Mouse (Mus musculus) cerebellum, adult 9-11 months (tissue): ENCODE data around the gene Mtcl1.

ENCODE experiments used
- DNase-seq: peaks from one replicate; pipeline ENCODE4 v3.0.0; 2022

The Mtcl1 gene

GRCm38 (mm10) chr17:66405601-66406000, 43.9 kb downstream of the Mtcl1 start:
- DNase-seq: no peak

GRCm38 (mm10) chr17:66404883-66405590, 44.5 kb downstream of the Mtcl1 start:
- DNase-seq: peak; percentile 66

- DNase-seq: no peak
Observed at GRCm38 (mm10) chr17:66402791-66403470, 46.6 kb downstream of the Mtcl1 start.

GRCm38 (mm10) chr17:66401596-66402265, 47.8 kb downstream of the Mtcl1 start:
- DNase-seq: peak; percentile 93

GRCm38 (mm10) chr17:66399780-66400179, 49.8 kb downstream of the Mtcl1 start:
- no peak for DNase-seq

- DNase-seq: peak; percentile 54
Observed at GRCm38 (mm10) chr17:66394571-66394970, 55.0 kb downstream of the Mtcl1 start.

GRCm38 (mm10) chr17:66388307-66388706, 61.2 kb downstream of the Mtcl1 start:
- DNase-seq: no peak

GRCm38 (mm10) chr17:66381338-66381737, 68.2 kb downstream of the Mtcl1 start:
- no peak for DNase-seq

- DNase-seq: peak; percentile 87
Observed at GRCm38 (mm10) chr17:66379900-66380857, 69.4 kb downstream of the Mtcl1 start.

GRCm38 (mm10) chr17:66379308-66379707, 70.2 kb downstream of the Mtcl1 start:
- DNase-seq: no peak

- no peak for DNase-seq
Observed at GRCm38 (mm10) chr17:66378127-66378526, 71.4 kb downstream of the Mtcl1 start.

- DNase-seq: peak; percentile 80
Observed at GRCm38 (mm10) chr17:66374633-66375272, 74.8 kb downstream of the Mtcl1 start.

GRCm38 (mm10) chr17:66370867-66371266, 78.7 kb downstream of the Mtcl1 start:
- no peak for DNase-seq

GRCm38 (mm10) chr17:66369777-66370176, 79.8 kb downstream of the Mtcl1 start:
- no peak for DNase-seq

GRCm38 (mm10) chr17:66368127-66368526, 81.4 kb downstream of the Mtcl1 start:
- peak; percentile 69 for DNase-seq

GRCm38 (mm10) chr17:66365664-66366063, 83.9 kb downstream of the Mtcl1 start:
- no peak for DNase-seq

GRCm38 (mm10) chr17:66365293-66365642, 84.3 kb downstream of the Mtcl1 start:
- DNase-seq: no peak

GRCm38 (mm10) chr17:66364525-66365292, 84.8 kb downstream of the Mtcl1 start:
- DNase-seq: no peak

GRCm38 (mm10) chr17:66363852-66364524, 85.6 kb downstream of the Mtcl1 start:
- DNase-seq: peak; percentile 25

GRCm38 (mm10) chr17:66362287-66363016, 87.1 kb downstream of the Mtcl1 start:
- no peak for DNase-seq
